Mouse (Mus musculus) intestine, embryonic 14.5 days (tissue): ENCODE data around the gene Cyp2d22. TPM values are rescaled to one million over a fixed set of nuclear protein-coding genes. Genes with fewer than 3 reads are reported as not detected.

ENCODE experiments used
- ATAC-seq: fragments of 200-750 bp; cut with Nextera tagmentation; replicated peaks from 2 replicates; pipeline ENCODE4 v1.8.0; 2017; ENCODE audit warnings: low read depth, moderate number of reproducible peaks, moderate TSS enrichment, moderate library complexity; ENCODE audit not compliant: low FRiP score, low TSS enrichment
- DNase-seq: peaks from one replicate; pipeline ENCODE4 v3.0.0-alpha.2; 2018; ENCODE audit warnings: low spot score
- H3K27ac ChIP-seq: fragments of 300-500 bp; sonication (generic); 2 replicates; pipeline ENCODE4 v1.5.1; 2014; ENCODE audit warnings: low read depth, mild to moderate bottlenecking, control low read depth
- H3K27me3 ChIP-seq: fragments of 300-500 bp; sonication (generic); replicated peaks from 2 replicates; pipeline ENCODE4 v1.6.1; 2014; ENCODE audit warnings: low read length, control low read depth; ENCODE audit not compliant: control insufficient read depth, insufficient read depth
- H3K36me3 ChIP-seq: fragments of 300-500 bp; sonication (generic); 2 replicates; pipeline ENCODE4 v1.6.1; 2014; ENCODE audit warnings: low read length, control low read depth; ENCODE audit not compliant: control insufficient read depth, insufficient read depth
- H3K4me1 ChIP-seq: fragments of 300-500 bp; sonication (generic); replicated peaks from 2 replicates; pipeline ENCODE4 v1.6.1; 2014; ENCODE audit warnings: low read length, control low read depth, mixed read lengths; ENCODE audit not compliant: control insufficient read depth, insufficient read depth
- H3K4me2 ChIP-seq: fragments of 300-500 bp; sonication (generic); 2 replicates; pipeline ENCODE4 v1.6.1; 2014; ENCODE audit warnings: low read length
- H3K4me3 ChIP-seq: fragments of 300-500 bp; sonication (generic); 2 replicates; pipeline ENCODE4 v1.5.1; 2014; ENCODE audit warnings: low read depth, low read length, control low read depth, mixed read lengths
- H3K9ac ChIP-seq: fragments of 300-500 bp; sonication (generic); 2 replicates; pipeline ENCODE4 v1.6.1; 2014; ENCODE audit warnings: mild to moderate bottlenecking, low read length
- H3K9me3 ChIP-seq: fragments of 300-500 bp; sonication (generic); 2 replicates; pipeline ENCODE4 v1.6.1; 2016; ENCODE audit warnings: low read length, control low read depth; ENCODE audit not compliant: control insufficient read depth
- WGBS: fragments of 180-500 bp; shearing (Covaris S2); extraction: QIAGEN DNeasy Blood & Tissue Kit; methylation state at CpG from one replicate; pipeline ENCODE4 v1.1.7; 2014; 5-methylcytosine and 5-hydroxymethylcytosine counted together
- polyA plus RNA-seq: library from polyadenylated mRNA; unstranded; fragments of >200 nt; fragmentation: Nextera tagmentation; extraction: Ambion mirVana; gene quantifications from 2 replicates; pipeline ENCODE4 v1.2.1, GENCODE M21; 2014

Cyp2d22 gene
- polyA plus RNA-seq, 1 experiment from 2014 or later: 8.5 TPM

DNA sequence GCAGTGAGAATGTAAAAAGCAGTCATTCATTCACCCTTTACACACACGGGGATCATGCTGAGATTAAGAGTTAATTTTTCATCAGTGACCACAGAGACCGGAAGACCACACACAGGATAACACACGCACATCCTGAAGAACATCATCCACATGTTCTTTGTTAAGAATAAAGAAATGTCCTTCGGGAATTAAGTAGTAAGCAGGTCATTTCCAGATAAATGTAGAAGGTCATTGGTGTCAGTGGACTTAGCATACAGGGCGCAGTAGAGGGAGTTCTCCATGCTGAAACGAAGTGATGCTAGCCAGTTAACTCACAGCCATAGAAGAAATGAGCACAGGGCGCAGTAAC, 628 bp upstream of the Cyp2d22 start:
- Histone ChIP-seq H3K27me3 (no peaks in the 10 kb centered on the region), H3K27ac (peak overlapping the region; percentile 54; the same call in 1 of the 2 replicates), H3K4me1 (peaks cover 23% of the 10 kb centered on the region; the same call in 1 of the 2 replicates), H3K4me3 (peak overlapping the region; percentile 31), H3K9ac (0 out of 2 replicates have a peak overlapping the region, but pooled peaks have one; percentile 13), H3K4me2 (peak overlapping the region; percentile 65), H3K9me3 (no peaks in the 10 kb centered on the region), H3K36me3 (no peaks in the 10 kb centered on the region)
- 22% methylated on average over 7 of the region's 7 CpGs for WGBS
- ATAC-seq (peak; percentile 20; the same call in 1 of the 2 replicates), DNase-seq (peak; percentile 49)

DNA sequence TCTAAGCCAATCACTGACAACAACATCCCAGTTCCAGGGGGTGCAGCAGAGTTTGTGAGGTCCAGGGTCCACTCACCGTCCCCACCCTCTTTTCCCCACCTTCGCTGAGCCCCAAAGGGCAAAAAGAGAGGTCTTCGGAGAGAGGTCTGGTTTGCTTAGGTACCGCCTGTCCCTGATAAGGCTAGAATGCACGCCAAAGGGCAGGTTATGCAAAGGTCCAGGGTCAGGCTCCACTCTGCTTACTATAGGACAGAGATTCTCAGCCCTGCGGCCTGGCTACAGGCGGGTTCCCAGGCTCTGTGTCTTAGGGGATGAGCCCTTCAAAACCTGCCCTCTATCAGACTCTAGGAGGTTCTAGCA, 569 bp downstream of the Cyp2d22 start:
- no peak for DNase-seq

DNA sequence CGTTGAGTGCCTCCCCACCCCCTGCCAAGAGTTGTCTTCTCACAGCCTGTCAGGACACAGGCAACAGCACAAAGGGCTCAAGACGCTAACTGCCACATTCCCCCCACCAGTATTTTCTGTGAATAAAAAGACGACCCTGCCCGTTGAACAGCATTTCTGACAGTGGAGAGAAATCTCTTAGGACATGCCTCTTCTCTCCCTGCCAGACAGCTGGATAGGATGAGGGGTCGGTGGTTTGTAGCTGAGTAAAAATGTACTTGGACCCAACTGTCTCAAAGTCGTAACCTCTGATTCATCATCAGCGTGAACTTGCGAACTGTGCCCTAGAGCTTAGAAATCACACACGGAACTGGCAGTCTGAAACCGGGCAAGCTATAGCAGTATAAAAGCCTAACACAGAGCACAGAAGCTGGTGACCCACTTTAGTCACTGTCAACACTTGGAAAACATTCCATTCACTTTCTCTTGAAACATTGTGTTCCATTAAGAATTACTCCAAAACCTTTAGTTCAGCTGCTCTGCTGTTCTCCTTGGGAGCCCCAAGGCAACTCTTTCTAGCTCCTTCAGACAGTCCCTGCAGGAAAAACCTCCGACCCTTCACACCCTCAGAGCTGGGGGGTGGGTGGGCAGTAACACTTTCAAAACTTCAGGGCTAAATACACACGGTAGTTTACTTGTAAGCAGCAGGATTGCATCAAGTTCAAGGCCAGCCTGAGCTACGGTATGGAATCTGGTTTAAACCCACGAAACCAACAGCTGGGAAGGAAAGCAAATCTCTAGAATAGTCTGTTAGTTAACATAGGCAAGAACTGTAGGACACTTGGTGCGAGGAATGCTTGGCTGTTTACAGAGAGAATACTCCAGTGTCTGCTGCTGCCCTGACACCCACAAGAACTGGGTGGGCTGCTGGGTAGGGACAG, 1.5 kb downstream of the Cyp2d22 start:
- 39% methylated on average over 15 of the region's 15 CpGs for WGBS
- no peak for ATAC-seq
- Histone ChIP-seq H3K9ac (no peak overlapping the region), H3K4me1 (peaks cover 23% of the 10 kb centered on the region; the same call in 1 of the 2 replicates), H3K27ac (peak overlapping the region; percentile 87; the same call in 1 of the 2 replicates), H3K4me3 (no peak overlapping the region), H3K9me3 (no peaks in the 10 kb centered on the region), H3K4me2 (peak overlapping the region; percentile 65), H3K36me3 (0 out of 2 replicates have a peak, but pooled peaks cover 6% of the 10 kb centered on the region), H3K27me3 (no peaks in the 10 kb centered on the region)
- DNase-seq: peak; percentile 54

More for the DNA sequence above, 569 bp downstream of the Cyp2d22 start:
- ATAC-seq: peak; percentile 54
- peak overlapping the region; percentile 65 for H3K4me2 ChIP-seq
- H3K36me3 ChIP-seq: no peaks in the 10 kb centered on the region
- peak overlapping the region; percentile 87 for H3K27ac ChIP-seq
- peaks cover 23% of the 10 kb centered on the region; the same call in 1 of the 2 replicates for H3K4me1 ChIP-seq
- H3K27me3 ChIP-seq: no peaks in the 10 kb centered on the region
- no peaks in the 10 kb centered on the region for H3K9me3 ChIP-seq
- H3K4me3 ChIP-seq: peak overlapping the region; percentile 49
- H3K9ac ChIP-seq: peak overlapping the region; percentile 50
- WGBS: 16% methylated on average over 7 of the region's 7 CpGs

DNA sequence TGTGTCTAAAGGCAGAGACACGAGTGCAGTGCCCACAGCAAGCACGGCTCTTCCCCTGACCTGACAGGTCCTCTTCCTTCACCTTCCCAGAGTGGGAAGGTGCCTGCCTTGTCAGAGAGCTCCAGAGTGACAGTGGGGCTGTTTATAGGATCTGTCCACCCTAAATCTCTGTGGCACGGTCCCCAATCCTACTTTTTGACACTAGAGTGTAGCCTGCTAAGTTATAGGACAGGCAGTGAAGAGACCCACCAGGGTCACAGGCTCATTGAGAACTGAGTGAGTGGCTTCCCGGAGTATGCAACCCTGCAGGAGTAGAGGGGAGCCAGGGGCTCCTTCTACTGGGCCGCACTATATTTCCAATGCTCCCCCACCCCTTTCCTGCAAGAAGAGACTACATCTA, 2.4 kb downstream of the Cyp2d22 start:
- Histone ChIP-seq H3K27ac (no peak overlapping the region), H3K4me2 (no peak overlapping the region), H3K9me3 (no peaks in the 10 kb centered on the region), H3K4me3 (no peak overlapping the region), H3K27me3 (no peaks in the 10 kb centered on the region), H3K9ac (no peak overlapping the region), H3K4me1 (peaks cover 23% of the 10 kb centered on the region; the same call in 1 of the 2 replicates), H3K36me3 (0 out of 2 replicates have a peak, but pooled peaks cover 6% of the 10 kb centered on the region)
- peak; percentile 48 for DNase-seq
- 66% methylated on average over 5 of the region's 5 CpGs for WGBS
- no peak for ATAC-seq

GRCm38 (mm10) chr15:82376393-82377138, 3.5 kb downstream of the Cyp2d22 start:
- Histone ChIP-seq H3K4me2 (no peak overlapping the region), H3K4me1 (peaks cover 23% of the 10 kb centered on the region; the same call in 1 of the 2 replicates), H3K9ac (no peak overlapping the region), H3K27ac (no peak overlapping the region), H3K27me3 (no peaks in the 10 kb centered on the region), H3K4me3 (no peak overlapping the region), H3K9me3 (no peaks in the 10 kb centered on the region), H3K36me3 (0 out of 2 replicates have a peak, but pooled peaks cover 6% of the 10 kb centered on the region)
- ATAC-seq (no peak), DNase-seq (peak; percentile 45)
- WGBS: 75% methylated on average over 17 of the region's 17 CpGs

DNA sequence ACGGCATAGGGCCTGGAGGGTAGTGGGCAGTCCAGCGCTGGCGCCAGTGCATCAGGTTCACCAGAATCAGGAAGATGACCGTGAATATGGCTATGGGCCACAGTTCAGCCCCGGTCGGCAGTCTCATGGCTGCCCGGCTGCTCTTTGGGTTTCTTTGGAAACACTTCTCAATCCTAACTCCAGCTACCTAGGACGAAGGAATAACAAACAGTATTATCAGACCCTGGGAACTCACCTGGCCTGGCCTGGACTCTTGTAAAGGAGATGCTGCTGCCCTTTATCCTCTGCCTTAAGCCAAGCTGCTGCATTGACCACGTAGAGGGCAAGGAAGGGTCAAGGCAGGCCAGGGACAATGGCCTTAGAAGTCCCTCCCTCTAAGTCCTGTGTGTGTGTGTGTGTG, 4.2 kb downstream of the Cyp2d22 start:
- 90% methylated on average over 9 of the region's 9 CpGs for WGBS

GRCm38 (mm10) chr15:82374437-82374836, 5.6 kb downstream of the Cyp2d22 start:
- H3K27me3 ChIP-seq: no peaks in the 10 kb centered on the region

More for the DNA sequence above, 4.2 kb downstream of the Cyp2d22 start:
- Histone ChIP-seq H3K4me1 (peaks cover 22% of the 10 kb centered on the region; the same call in 1 of the 2 replicates), H3K4me3 (no peak overlapping the region), H3K27ac (no peak overlapping the region), H3K27me3 (no peaks in the 10 kb centered on the region), H3K4me2 (no peak overlapping the region), H3K9me3 (no peaks in the 10 kb centered on the region), H3K36me3 (0 out of 2 replicates have a peak, but pooled peaks cover 6% of the 10 kb centered on the region), H3K9ac (no peak overlapping the region)
- ATAC-seq: no peak
- peak; percentile 44 for DNase-seq

GRCm38 (mm10) chr15:82372991-82373390, 7.1 kb downstream of the Cyp2d22 start:
- peak; percentile 42 for DNase-seq
- Histone ChIP-seq H3K9me3 (no peaks in the 10 kb centered on the region), H3K4me3 (no peak overlapping the region), H3K4me1 (0 out of 2 replicates have a peak, but pooled peaks cover under 1% of the 10 kb centered on the region), H3K27ac (no peak overlapping the region), H3K4me2 (no peak overlapping the region), H3K36me3 (0 out of 2 replicates have a peak, but pooled peaks cover 6% of the 10 kb centered on the region), H3K9ac (no peak overlapping the region), H3K27me3 (no peaks in the 10 kb centered on the region)
- no peak for ATAC-seq
- WGBS: 88% methylated on average over 5 of the region's 5 CpGs

More at GRCm38 (mm10) chr15:82374437-82374836, 5.6 kb downstream of the Cyp2d22 start:
- no peak overlapping the region for H3K4me2 ChIP-seq
- peak; percentile 36 for DNase-seq
- ATAC-seq: no peak
- H3K27ac ChIP-seq: no peak overlapping the region
- peaks cover 14% of the 10 kb centered on the region; the same call in 1 of the 2 replicates for H3K4me1 ChIP-seq
- no peaks in the 10 kb centered on the region for H3K9me3 ChIP-seq
- 90% methylated on average over 5 of the region's 5 CpGs for WGBS
- H3K9ac ChIP-seq: no peak overlapping the region
- H3K4me3 ChIP-seq: no peak overlapping the region
- H3K36me3 ChIP-seq: 0 out of 2 replicates have a peak, but pooled peaks cover 6% of the 10 kb centered on the region
